Mouse (Mus musculus): Measurements from ENCODE around the gene Ttll11. TPM values are rescaled to one million over a fixed set of nuclear protein-coding genes. Genes with fewer than 3 reads are reported as not detected.

Gene Ttll11
- polyA plus RNA-seq, 1 experiment: 2.4 TPM

DNA sequence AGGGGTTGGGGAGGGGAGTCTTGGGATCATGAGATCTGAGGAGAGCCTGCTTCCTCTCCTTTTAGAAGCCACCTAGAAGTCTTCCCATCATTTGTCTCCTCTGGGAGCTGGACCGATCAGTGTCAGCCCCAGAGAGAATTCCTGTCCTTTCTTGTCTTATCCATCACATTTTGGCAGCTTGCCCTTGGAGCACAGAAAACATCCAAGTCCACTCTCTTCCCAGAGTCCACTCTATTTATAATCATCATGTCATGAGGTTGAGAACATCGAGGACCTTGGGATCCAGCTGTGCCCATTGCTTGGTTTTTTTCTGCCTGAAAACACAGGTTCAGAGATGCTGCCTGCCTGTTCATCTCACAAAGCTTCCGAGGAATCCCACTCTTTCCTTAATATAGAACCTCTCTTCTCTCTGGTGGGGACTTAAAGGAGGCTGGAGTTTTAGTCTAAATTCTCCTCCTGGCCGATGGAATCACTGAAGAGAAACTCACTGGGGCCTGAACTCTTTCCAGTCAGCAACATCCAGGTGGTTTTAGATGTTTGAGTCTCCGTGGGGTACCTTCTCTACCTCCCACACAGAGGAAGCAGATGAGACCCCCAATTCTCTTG, 163.6 kb downstream of the Ttll11 start:
- no peak overlapping the region for H3K4me3 ChIP-seq (ENCODE audit: insufficient read depth, low read depth, low read length)
- H3K27ac ChIP-seq (replicated peaks; ENCODE audit: low read depth, low read length): no peak overlapping the region
- no peaks in the 10 kb centered on the region for H3K4me1 ChIP-seq (ENCODE audit: control insufficient read depth, insufficient read depth, insufficient read length, low read length)

DNA sequence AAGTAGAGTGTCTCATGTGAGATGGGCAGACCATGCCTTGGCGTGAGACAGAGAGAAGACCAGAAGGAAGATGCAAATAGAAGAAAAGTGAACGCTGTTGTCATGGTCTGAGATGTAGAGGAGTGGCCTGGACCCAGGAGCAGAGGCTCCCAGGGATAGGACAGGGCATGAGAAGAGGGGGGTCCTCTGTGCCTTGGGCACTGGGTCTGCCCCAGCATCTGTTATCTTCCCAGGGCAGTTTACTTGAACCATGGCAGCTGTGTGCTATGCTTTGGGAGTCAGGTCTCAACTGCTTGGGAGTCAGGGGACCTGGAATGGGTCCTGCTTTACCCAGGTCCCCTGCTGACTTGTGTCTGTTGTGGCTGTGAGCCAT, 167.2 kb downstream of the Ttll11 start:
- Histone ChIP-seq H3K27ac (replicated peaks; ENCODE audit: low read depth, low read length) (no peak overlapping the region), H3K4me1 (ENCODE audit: control insufficient read depth, insufficient read depth, insufficient read length, low read length) (no peaks in the 10 kb centered on the region), H3K4me3 (ENCODE audit: insufficient read depth, low read depth, low read length) (no peak overlapping the region)

DNA sequence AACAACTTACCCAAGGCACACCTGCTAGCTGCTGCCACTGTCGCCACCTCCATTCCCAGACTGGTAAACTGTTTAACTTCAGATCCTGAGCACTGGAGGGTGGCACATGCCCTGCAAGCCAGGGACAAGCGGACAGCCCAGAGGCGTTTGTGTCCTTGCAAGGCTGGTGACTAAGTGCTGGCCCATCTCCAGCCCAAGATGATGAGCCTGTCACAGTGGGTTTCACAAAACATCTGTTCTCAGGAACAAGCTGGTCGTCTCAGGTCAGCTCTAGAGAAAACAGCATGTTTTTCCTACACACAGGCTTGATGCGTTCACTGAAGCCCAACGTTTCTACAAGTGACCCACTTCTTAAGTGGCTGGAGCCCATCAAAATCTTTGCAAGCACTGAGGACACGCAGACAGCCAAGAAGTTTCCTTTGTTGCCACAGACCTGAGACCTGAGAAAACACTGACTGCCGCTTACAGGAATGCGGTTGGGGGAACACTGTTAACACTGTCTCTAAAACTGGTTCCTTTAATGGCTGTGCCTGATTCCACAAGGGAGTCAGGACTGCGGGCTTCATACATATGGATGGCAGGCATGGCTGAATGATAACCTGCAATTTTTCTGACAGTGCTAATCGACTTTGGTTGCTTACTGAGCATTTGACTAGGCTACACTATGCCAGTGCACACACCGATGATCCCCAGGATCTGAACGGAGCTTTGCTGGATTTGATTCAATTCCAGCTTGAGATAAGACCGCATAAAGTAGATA, 167.7 kb downstream of the Ttll11 start:
- no peaks in the 10 kb centered on the region for H3K4me1 ChIP-seq (ENCODE audit: control insufficient read depth, insufficient read depth, insufficient read length, low read length)
- no peak overlapping the region for H3K4me3 ChIP-seq (ENCODE audit: insufficient read depth, low read depth, low read length)
- no peak overlapping the region for H3K27ac ChIP-seq (replicated peaks; ENCODE audit: low read depth, low read length)

DNA sequence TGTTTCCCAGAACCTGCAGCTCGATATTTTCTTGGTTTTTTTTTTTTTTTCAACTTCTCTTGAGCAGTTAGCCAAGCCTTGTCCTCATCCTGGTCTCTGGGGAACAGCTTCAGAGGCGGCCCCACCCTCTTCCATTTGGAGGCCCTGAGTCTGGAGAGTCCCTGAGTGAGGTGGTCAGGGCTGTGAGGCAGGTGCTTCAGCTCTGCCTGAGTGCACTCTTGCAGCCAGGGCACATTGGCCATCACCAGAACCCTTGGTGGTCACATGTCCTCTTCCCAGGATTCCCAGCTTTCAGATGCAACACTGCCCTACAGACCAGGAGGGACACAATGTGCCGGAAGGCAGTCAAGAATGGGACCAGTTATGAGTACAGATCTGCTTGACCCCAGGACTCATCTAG, 169.7 kb downstream of the Ttll11 start:
- H3K27ac ChIP-seq (replicated peaks; ENCODE audit: low read depth, low read length): no peak overlapping the region
- no peak overlapping the region for H3K4me3 ChIP-seq (ENCODE audit: insufficient read depth, low read depth, low read length)
- H3K4me1 ChIP-seq (ENCODE audit: control insufficient read depth, insufficient read depth, insufficient read length, low read length): no peaks in the 10 kb centered on the region

DNA sequence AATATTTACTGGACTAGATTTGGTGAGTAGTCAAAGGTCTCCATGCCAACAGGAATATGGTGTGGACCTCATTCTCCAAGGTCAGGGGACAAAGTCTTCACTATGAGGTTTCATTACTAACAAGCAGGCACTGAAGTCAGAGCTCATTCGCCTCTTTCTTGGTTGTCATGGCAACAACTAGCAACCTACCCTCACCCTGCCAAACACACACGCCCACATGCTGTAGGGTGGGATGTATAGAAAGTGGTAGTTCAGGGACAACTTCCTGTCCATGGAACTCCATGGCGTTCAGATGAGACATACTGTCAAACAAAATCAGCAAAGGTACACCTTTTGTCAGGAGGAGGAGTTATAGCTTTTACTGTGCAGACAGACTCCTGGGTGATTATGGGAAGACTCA, 170.6 kb downstream of the Ttll11 start:
- Histone ChIP-seq H3K4me3 (ENCODE audit: insufficient read depth, low read depth, low read length) (no peak overlapping the region), H3K27ac (replicated peaks; ENCODE audit: low read depth, low read length) (no peak overlapping the region), H3K4me1 (ENCODE audit: control insufficient read depth, insufficient read depth, insufficient read length, low read length) (no peaks in the 10 kb centered on the region)

DNA sequence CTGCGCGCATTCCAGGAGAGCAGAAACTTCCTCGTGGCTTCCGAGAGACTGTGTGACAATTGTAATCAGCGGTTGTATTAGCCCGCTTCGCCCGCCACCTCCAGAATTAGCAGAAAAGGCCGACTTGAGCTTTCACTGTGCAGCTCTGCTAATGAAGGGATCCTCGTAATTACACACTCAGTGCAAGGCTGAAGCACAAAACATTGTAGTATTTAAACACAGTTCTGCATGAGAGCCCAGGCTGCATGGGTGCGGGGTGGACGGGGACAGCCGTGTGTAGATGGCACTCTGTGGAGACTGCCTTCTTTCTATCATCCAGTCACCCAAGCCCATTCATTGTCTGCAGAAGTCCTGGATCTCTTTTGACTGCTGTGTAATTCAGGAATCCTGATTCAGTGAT, 173.8 kb downstream of the Ttll11 start:
- H3K27ac ChIP-seq (replicated peaks; ENCODE audit: low read depth, low read length): no peak overlapping the region
- H3K4me3 ChIP-seq (ENCODE audit: insufficient read depth, low read depth, low read length): no peak overlapping the region
- no peaks in the 10 kb centered on the region for H3K4me1 ChIP-seq (ENCODE audit: control insufficient read depth, insufficient read depth, insufficient read length, low read length)

DNA sequence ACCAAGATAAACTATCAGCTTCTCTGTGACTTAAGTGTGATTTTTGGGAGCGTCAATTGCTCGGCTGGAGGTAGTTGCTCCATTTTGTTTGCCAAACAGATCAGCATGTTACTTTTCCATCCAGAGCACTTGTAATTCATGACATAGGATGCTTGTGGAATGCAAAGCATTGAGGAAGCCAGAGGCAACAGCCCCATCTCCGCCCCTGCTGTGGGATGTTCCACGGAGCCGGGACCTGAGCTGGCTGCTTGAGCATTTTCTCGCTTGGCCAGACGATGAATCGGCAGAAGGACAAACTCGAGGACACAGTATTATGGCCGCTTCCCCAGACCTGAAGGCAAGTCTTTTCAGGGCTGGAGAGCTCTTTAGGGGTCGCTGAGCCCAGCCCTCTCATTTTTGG, 176.6 kb downstream of the Ttll11 start:
- H3K27ac ChIP-seq (replicated peaks; ENCODE audit: low read depth, low read length): no peak overlapping the region

DNA sequence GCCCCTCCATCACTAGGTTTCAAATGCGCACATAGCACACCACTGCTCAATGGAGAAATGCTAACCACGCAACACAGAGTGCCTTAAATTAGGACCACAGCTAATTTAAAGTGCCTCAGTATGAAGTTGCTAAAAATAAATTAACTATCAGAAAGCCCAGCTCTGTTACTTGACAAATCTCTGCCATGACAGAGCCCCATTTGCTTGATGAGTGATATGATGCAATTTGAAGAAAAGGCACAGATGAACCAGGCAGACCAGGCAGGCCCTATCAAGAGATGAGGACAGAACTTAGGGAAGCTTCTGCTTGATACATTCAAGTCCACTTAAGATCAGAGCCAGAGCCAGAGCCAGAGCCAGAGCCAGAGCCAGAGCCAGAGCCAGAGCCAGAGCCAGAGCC, 178.0 kb downstream of the Ttll11 start:
- Histone ChIP-seq H3K4me1 (ENCODE audit: control insufficient read depth, insufficient read depth, insufficient read length, low read length) (no peaks in the 10 kb centered on the region), H3K4me3 (ENCODE audit: insufficient read depth, low read depth, low read length) (no peak overlapping the region), H3K27ac (replicated peaks; ENCODE audit: low read depth, low read length) (no peak overlapping the region)

More for the DNA sequence above, 176.6 kb downstream of the Ttll11 start:
- no peak overlapping the region for H3K4me3 ChIP-seq (ENCODE audit: insufficient read depth, low read depth, low read length)
- H3K4me1 ChIP-seq (ENCODE audit: control insufficient read depth, insufficient read depth, insufficient read length, low read length): no peaks in the 10 kb centered on the region

DNA sequence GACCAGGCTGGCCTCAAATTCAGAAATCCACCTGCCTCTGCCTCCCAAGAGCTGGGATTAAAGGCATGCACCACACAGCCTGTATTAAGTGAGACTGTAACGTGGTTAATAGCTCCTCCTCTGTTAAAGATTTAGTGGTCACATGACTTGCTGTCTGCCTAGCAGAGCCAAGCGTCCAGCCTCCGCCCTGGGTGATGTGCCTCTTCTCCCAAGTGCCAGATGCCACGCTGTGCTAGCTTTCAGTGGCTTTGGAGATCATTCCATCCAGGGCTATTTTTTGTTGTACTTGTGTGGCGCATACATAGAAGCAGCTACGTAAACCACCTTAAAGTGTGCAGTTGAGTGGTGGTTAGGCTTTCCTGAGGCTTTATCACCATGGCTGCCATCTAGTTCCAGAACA, 180.6 kb downstream of the Ttll11 start:
- Histone ChIP-seq H3K4me3 (ENCODE audit: insufficient read depth, low read depth, low read length) (no peak overlapping the region), H3K4me1 (ENCODE audit: control insufficient read depth, insufficient read depth, insufficient read length, low read length) (peaks cover 2% of the 10 kb centered on the region; the same call in 1 of the 2 replicates), H3K27ac (replicated peaks; ENCODE audit: low read depth, low read length) (no peak overlapping the region)

DNA sequence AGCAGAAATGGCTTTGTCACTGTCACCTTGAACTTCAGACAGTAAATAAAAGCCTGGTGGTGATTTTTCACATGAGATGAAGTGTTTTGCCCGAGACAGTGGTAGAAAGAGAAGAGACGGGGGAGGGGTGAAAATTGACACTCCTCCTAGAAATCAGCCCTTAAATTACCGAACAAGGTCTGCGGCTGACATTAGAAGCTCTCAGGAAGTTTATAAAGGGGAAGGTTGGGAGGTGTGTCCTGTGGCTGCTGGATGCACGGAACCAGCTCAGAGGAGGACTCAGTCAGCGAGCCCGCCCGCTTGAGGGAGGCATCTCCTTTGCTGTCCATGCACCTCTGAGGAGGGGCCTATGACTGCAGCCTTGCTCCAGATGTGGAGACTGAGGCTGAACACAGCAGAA, 181.7 kb downstream of the Ttll11 start:
- no peak overlapping the region for H3K27ac ChIP-seq (replicated peaks; ENCODE audit: low read depth, low read length)
- H3K4me1 ChIP-seq (ENCODE audit: control insufficient read depth, insufficient read depth, insufficient read length, low read length): peaks cover 2% of the 10 kb centered on the region; the same call in 1 of the 2 replicates
- H3K4me3 ChIP-seq (ENCODE audit: insufficient read depth, low read depth, low read length): no peak overlapping the region

DNA sequence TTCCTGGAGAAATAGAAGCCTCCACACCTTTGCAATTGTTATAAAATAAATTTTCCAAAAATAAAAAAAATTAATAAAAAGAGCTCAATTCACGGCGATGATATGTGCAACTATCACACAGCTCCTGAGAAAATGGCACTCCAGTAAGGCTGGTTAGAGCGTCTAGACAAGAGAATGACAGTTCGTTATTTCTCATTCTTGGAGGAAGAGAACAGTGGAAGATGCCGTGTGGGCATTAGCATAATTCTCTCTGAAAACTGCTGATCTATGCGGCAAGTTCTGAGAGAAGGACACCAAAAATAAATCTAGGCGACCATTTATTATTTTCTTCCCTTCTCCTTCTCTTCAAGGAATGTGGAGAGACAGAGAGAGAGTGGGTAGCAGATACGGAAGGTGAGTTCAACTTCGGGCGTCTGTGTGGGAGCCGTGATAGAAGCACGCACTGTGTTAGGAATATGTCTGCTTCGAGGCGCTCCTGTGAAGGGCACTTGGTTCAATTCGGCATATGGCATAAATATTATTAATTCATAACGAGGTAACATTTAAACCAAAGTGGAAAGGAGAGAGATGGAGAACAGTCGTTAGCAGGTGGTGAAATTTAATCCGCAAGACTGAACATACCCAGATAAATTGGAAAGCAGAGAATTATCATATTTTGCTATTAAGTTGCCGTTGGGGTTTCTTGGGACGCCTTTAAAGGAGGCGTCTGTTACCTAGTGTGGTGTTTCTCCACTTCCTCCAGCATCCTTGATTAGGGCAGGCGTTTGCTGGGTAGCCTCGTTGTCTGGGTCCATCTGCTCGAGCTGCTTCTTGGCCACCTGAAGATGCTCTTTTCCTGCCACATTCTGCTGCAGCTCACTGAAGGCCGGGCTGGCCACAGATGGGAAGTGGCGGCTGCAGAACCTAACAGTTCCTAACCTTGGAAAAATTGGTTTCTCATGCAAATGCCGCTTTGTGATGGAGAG, 190.1 kb downstream of the Ttll11 start:
- Histone ChIP-seq H3K4me1 (ENCODE audit: control insufficient read depth, insufficient read depth, insufficient read length, low read length) (no peaks in the 10 kb centered on the region), H3K4me3 (ENCODE audit: insufficient read depth, low read depth, low read length) (no peak overlapping the region), H3K27ac (replicated peaks; ENCODE audit: low read depth, low read length) (no peak overlapping the region)

DNA sequence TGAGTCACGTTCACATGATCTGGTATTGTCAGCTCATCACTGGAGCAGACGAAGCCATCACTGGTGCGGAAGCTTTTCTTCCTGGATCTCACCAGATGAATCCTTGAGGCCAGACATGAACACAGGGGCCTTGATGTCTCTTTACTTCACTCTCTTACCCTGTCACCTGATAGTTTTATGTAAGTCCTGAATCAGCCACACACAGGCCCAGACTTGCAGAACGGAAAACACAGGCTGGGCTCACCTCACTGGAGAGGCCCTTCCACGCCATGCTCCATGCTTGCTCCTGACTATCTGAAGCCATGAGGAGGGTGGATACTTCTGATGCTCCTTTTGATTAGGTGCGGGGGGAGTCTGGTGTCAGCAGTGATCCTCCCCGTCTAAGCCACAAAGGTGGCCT, 193.8 kb downstream of the Ttll11 start:
- H3K4me3 ChIP-seq (ENCODE audit: insufficient read depth, low read depth, low read length): no peak overlapping the region
- H3K27ac ChIP-seq (replicated peaks; ENCODE audit: low read depth, low read length): no peak overlapping the region
- no peaks in the 10 kb centered on the region for H3K4me1 ChIP-seq (ENCODE audit: control insufficient read depth, insufficient read depth, insufficient read length, low read length)

DNA sequence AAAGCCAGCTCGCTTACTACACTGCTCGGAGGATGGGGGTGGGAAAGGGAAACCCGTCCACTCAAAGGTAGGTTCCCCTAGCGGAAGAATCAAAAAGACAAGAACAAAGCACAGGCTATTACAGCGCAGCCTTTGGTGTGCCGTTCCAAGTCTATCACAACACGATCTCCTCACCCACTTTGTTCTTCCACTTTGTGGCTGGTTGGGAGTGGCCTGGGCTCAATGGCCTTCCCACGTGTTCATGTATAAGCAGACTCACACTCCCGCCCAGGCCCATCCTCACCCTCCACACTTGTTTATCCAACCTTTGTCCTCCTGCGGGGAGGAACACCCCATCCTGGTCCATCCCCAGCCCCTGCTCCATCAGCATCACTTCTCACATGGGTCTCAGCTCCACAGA, 196.3 kb downstream of the Ttll11 start:
- Histone ChIP-seq H3K4me3 (ENCODE audit: insufficient read depth, low read depth, low read length) (no peak overlapping the region), H3K4me1 (ENCODE audit: control insufficient read depth, insufficient read depth, insufficient read length, low read length) (no peaks in the 10 kb centered on the region), H3K27ac (replicated peaks; ENCODE audit: low read depth, low read length) (no peak overlapping the region)

DNA sequence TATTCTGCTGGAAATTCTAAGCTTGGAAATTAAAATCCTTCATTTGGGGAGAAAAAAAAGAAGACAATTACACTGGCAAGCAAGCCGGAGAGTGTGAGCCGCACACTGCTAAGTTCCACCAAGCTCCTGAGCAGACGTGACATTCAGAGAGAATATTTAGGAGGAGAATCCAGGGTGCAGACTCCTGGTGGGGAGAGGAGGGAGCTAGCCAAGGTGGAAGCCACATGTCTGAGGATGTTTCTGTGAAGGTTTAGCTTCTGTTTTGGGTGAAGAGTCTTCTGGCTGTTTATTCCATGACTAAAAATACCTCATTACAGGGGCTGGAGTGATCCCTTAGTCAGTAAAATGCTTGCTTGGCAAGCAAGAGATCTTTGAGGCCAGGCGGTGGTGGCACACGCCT, 200.4 kb downstream of the Ttll11 start:
- Histone ChIP-seq H3K4me3 (ENCODE audit: insufficient read depth, low read depth, low read length) (no peak overlapping the region), H3K4me1 (ENCODE audit: control insufficient read depth, insufficient read depth, insufficient read length, low read length) (no peaks in the 10 kb centered on the region), H3K27ac (replicated peaks; ENCODE audit: low read depth, low read length) (no peak overlapping the region)

DNA sequence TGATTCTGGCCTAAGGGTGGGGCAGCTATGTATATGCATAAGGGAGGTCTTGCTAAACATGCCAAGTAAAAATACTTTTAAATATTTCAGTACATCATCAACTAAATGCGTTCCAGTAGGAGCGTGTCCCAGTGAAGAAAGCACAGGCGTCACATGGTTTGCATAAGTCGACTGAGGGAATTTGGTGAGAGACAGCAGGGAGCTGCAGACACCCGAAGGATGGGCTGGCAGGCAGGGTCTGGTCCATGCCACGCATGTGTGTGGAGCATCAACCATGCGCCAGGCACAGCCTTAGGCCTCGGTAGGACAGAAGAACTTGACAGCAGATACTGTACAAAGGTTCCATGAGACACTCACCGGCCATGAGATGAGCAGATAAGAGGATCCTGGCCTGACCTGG, 202.8 kb downstream of the Ttll11 start:
- H3K27ac ChIP-seq (replicated peaks; ENCODE audit: low read depth, low read length): no peak overlapping the region
- no peak overlapping the region for H3K4me3 ChIP-seq (ENCODE audit: insufficient read depth, low read depth, low read length)
- no peaks in the 10 kb centered on the region for H3K4me1 ChIP-seq (ENCODE audit: control insufficient read depth, insufficient read depth, insufficient read length, low read length)

Data from brown adipose tissue, adult 24 weeks (tissue).